Mouse (Mus musculus) hindbrain, embryonic 14.5 days (tissue): ENCODE results near the gene Chaf1b. TPM values are rescaled to one million over a fixed set of nuclear protein-coding genes. Genes with fewer than 3 reads are reported as not detected.

Experiments used
- ATAC-seq: fragments of 200-750 bp; cut with Nextera tagmentation; 2 replicates; pipeline ENCODE4 v1.8.0; 2017; ENCODE audit warnings: moderate number of reproducible peaks, mild to moderate bottlenecking, moderate TSS enrichment, moderate library complexity; ENCODE audit not compliant: low FRiP score
- DNase-seq: peaks from one replicate; pipeline ENCODE4 v3.0.0-alpha.2; 2015; ENCODE audit warnings: low spot score
- H3K27ac ChIP-seq: fragments of 300-500 bp; sonication (generic); 2 replicates; pipeline ENCODE4 v1.5.1; 2014; ENCODE audit warnings: mild to moderate bottlenecking, moderate library complexity
- H3K27me3 ChIP-seq: fragments of 300-500 bp; sonication (generic); 2 replicates; pipeline ENCODE4 v1.6.1; 2014; ENCODE audit warnings: mild to moderate bottlenecking, low read length, mixed read lengths; ENCODE audit not compliant: control insufficient read depth, insufficient read depth
- H3K36me3 ChIP-seq: fragments of 300-500 bp; sonication (generic); replicated peaks from 2 replicates; pipeline ENCODE4 v1.6.1; 2014; ENCODE audit not compliant: control insufficient read depth, insufficient read depth
- H3K4me1 ChIP-seq: fragments of 300-500 bp; sonication (generic); replicated peaks from 2 replicates; pipeline ENCODE4 v1.6.1; 2014; ENCODE audit warnings: antibody characterized with exemption, low read length, mixed read lengths; ENCODE audit not compliant: control insufficient read depth, insufficient read depth
- H3K4me2 ChIP-seq: fragments of 300-500 bp; sonication (generic); replicated peaks from 2 replicates; pipeline ENCODE4 v1.6.1; 2014; ENCODE audit warnings: mild to moderate bottlenecking, moderate library complexity
- H3K4me3 ChIP-seq: fragments of 300-500 bp; sonication (generic); replicated peaks from 2 replicates; pipeline ENCODE4 v1.5.1; 2014; ENCODE audit warnings: mild to moderate bottlenecking, low read length
- H3K9ac ChIP-seq: fragments of 300-500 bp; sonication (generic); 2 replicates; pipeline ENCODE4 v1.6.1; 2014
- H3K9me3 ChIP-seq: fragments of 300-500 bp; sonication (generic); 2 replicates; pipeline ENCODE4 v1.6.1; 2016; ENCODE audit warnings: low read length; ENCODE audit not compliant: control insufficient read depth
- WGBS: fragments of 180-500 bp; shearing (Covaris S2); extraction: QIAGEN DNeasy Blood & Tissue Kit; methylation state at CpG from one replicate; pipeline ENCODE4 v1.1.7; 2014; 5-methylcytosine and 5-hydroxymethylcytosine counted together
- polyA plus RNA-seq: library from polyadenylated mRNA; unstranded; fragments of >200 nt; fragmentation: Nextera tagmentation; extraction: Ambion mirVana; gene quantifications from 2 replicates; pipeline ENCODE4 v1.2.1, GENCODE M21; 2014

The Chaf1b gene
- polyA plus RNA-seq: 19.9 and 21.2 TPM in 2 replicates

GRCm38 (mm10) chr16:93883423-93884085, at the start of gene Chaf1b:
Gene Chaf1b, plus strand, starts transcription at chr16:93883901.
- under 1% methylated on average over 54 of the region's 54 CpGs for WGBS
- Histone ChIP-seq H3K4me3 (peak within 1 kb of the TSS; percentile 83), H3K9ac (peak within 1 kb of the TSS; percentile 73), H3K4me1 (peaks cover 2% of the 10 kb centered on the region; the same call in 1 of the 2 replicates), H3K27ac (0 out of 2 replicates have a peak within 1 kb of the TSS, but pooled peaks have one; percentile 5), H3K27me3 (no peaks in the 10 kb centered on the region), H3K9me3 (no peaks in the 10 kb centered on the region), H3K4me2 (peak within 1 kb of the TSS; percentile 98), H3K36me3 (0 out of 2 replicates have a peak, but pooled peaks cover 6% of the 10 kb centered on the region)
- peak; percentile 94 for ATAC-seq
- DNase-seq: peak; percentile 96

GRCm38 (mm10) chr16:93834076-93834475, 49.6 kb upstream of the Chaf1b start:
- no peaks in the 10 kb centered on the region for H3K9me3 ChIP-seq
- H3K27me3 ChIP-seq: no peaks in the 10 kb centered on the region
- no peak overlapping the region for H3K27ac ChIP-seq
- H3K9ac ChIP-seq: no peak overlapping the region
- H3K36me3 ChIP-seq: no peaks in the 10 kb centered on the region
- ATAC-seq (no peak), DNase-seq (no peak)
- no peak overlapping the region for H3K4me3 ChIP-seq
- peaks cover 13% of the 10 kb centered on the region for H3K4me1 ChIP-seq
- WGBS: 97% methylated on average over 2 of the region's 2 CpGs
- H3K4me2 ChIP-seq: 0 out of 2 replicates have a peak overlapping the region, but pooled peaks have one; percentile 89

- no peak overlapping the region for H3K4me3 ChIP-seq
- no peaks in the 10 kb centered on the region for H3K27me3 ChIP-seq
- WGBS: 98% methylated on average over 1 of the region's 1 CpGs
- DNase-seq: no peak
- no peaks in the 10 kb centered on the region for H3K36me3 ChIP-seq
- no peak overlapping the region for H3K27ac ChIP-seq
- H3K4me1 ChIP-seq: peaks cover 2% of the 10 kb centered on the region; the same call in 1 of the 2 replicates
- ATAC-seq: no peak
- no peak overlapping the region for H3K4me2 ChIP-seq
- H3K9ac ChIP-seq: no peak overlapping the region
- H3K9me3 ChIP-seq: no peaks in the 10 kb centered on the region
Measured at GRCm38 (mm10) chr16:93839049-93839448, 44.7 kb upstream of the Chaf1b start.

GRCm38 (mm10) chr16:93850527-93850926, 33.2 kb upstream of the Chaf1b start:
- Histone ChIP-seq H3K9ac (no peak overlapping the region), H3K4me3 (no peak overlapping the region), H3K27ac (no peak overlapping the region), H3K4me1 (no peaks in the 10 kb centered on the region), H3K4me2 (no peak overlapping the region), H3K36me3 (peaks cover 96% of the 10 kb centered on the region), H3K9me3 (no peaks in the 10 kb centered on the region), H3K27me3 (no peaks in the 10 kb centered on the region)
- no peak for ATAC-seq
- 98% methylated on average over 3 of the region's 3 CpGs for WGBS
- no peak for DNase-seq

- no peak overlapping the region for H3K9ac ChIP-seq
Measured at GRCm38 (mm10) chr16:93859967-93860366, 23.7 kb upstream of the Chaf1b start.

GRCm38 (mm10) chr16:93860686-93861085, 23.0 kb upstream of the Chaf1b start:
- H3K27ac ChIP-seq: no peak overlapping the region
- H3K4me3 ChIP-seq: no peak overlapping the region
- H3K9ac ChIP-seq: no peak overlapping the region
- H3K4me2 ChIP-seq: no peak overlapping the region
- DNase-seq (no peak), ATAC-seq (no peak)
- no peaks in the 10 kb centered on the region for H3K4me1 ChIP-seq
- H3K27me3 ChIP-seq: no peaks in the 10 kb centered on the region
- H3K9me3 ChIP-seq: no peaks in the 10 kb centered on the region
- H3K36me3 ChIP-seq: peaks cover 94% of the 10 kb centered on the region

More at GRCm38 (mm10) chr16:93859967-93860366, 23.7 kb upstream of the Chaf1b start:
- 93% methylated on average over 4 of the region's 4 CpGs for WGBS
- Histone ChIP-seq H3K4me1 (no peaks in the 10 kb centered on the region), H3K27ac (no peak overlapping the region), H3K4me3 (no peak overlapping the region), H3K27me3 (no peaks in the 10 kb centered on the region), H3K36me3 (peaks cover 94% of the 10 kb centered on the region), H3K4me2 (no peak overlapping the region), H3K9me3 (no peaks in the 10 kb centered on the region)
- ATAC-seq: no peak
- DNase-seq: no peak

- DNase-seq (no peak), ATAC-seq (no peak)
- H3K4me3 ChIP-seq: no peak overlapping the region
- 94% methylated on average over 13 of the region's 13 CpGs for WGBS
- H3K4me1 ChIP-seq: no peaks in the 10 kb centered on the region
- H3K27ac ChIP-seq: no peak overlapping the region
- H3K27me3 ChIP-seq: no peaks in the 10 kb centered on the region
- peaks cover 75% of the 10 kb centered on the region for H3K36me3 ChIP-seq
- no peak overlapping the region for H3K4me2 ChIP-seq
- H3K9ac ChIP-seq: no peak overlapping the region
- H3K9me3 ChIP-seq: no peaks in the 10 kb centered on the region
Measured at GRCm38 (mm10) chr16:93874841-93875240, 8.9 kb upstream of the Chaf1b start.

- no peak overlapping the region for H3K4me3 ChIP-seq
- H3K36me3 ChIP-seq: peaks cover 45% of the 10 kb centered on the region
- ATAC-seq: no peak
- H3K4me2 ChIP-seq: no peak overlapping the region
- no peak overlapping the region for H3K9ac ChIP-seq
- 94% methylated on average over 6 of the region's 6 CpGs for WGBS
- no peak overlapping the region for H3K27ac ChIP-seq
- no peak for DNase-seq
- H3K9me3 ChIP-seq: no peaks in the 10 kb centered on the region
- no peaks in the 10 kb centered on the region for H3K4me1 ChIP-seq
- no peaks in the 10 kb centered on the region for H3K27me3 ChIP-seq
Measured at GRCm38 (mm10) chr16:93877612-93878380, 5.9 kb upstream of the Chaf1b start.

- no peaks in the 10 kb centered on the region for H3K27me3 ChIP-seq
- H3K4me3 ChIP-seq: peak overlapping the region; percentile 83
- H3K9me3 ChIP-seq: no peaks in the 10 kb centered on the region
- DNase-seq: peak; percentile 28
- WGBS: under 1% methylated on average over 43 of the region's 43 CpGs
- H3K9ac ChIP-seq: peak overlapping the region; percentile 73
- H3K4me1 ChIP-seq: peaks cover 2% of the 10 kb centered on the region; the same call in 1 of the 2 replicates
- peak; percentile 68 for ATAC-seq
- H3K36me3 ChIP-seq: 0 out of 2 replicates have a peak, but pooled peaks cover 6% of the 10 kb centered on the region
- peak overlapping the region; percentile 98 for H3K4me2 ChIP-seq
- no peak overlapping the region for H3K27ac ChIP-seq
Measured at GRCm38 (mm10) chr16:93884086-93884721, 503 bp downstream of the Chaf1b start.
